Mouse (Mus musculus): ENCODE results near the gene Bex4. TPM values are rescaled to one million over a fixed set of nuclear protein-coding genes. Genes with fewer than 3 reads are reported as not detected.
"Not testable (repeated sequence)": the region's sequence is repeated elsewhere in the genome, so short reads cannot be mapped to it uniquely, and the experiment has no call there.

The Bex4 gene
- polyA plus RNA-seq, 1 experiment: 27.8 TPM

GRCm38 (mm10) chrX:136115419-136115961, 23.3 kb upstream of the Bex4 start:
- Histone ChIP-seq H3K4me1 (ENCODE audit: control insufficient read depth, insufficient read depth, low read length) (no peaks in the 10 kb centered on the region), H3K27me3 (ENCODE audit: control insufficient read depth, insufficient read depth, low read length) (no peaks in the 10 kb centered on the region), H3K27ac (ENCODE audit: insufficient read depth, low read length) (peak overlapping the region; percentile 25; the same call in 1 of the 2 replicates), H3K4me3 (replicated peaks; ENCODE audit: insufficient read depth, low read depth, low read length) (peak overlapping the region; percentile 60)
- WGBS: 14% methylated on average over 23 of the region's 23 CpGs
- DNase-seq: peak; percentile 51 to 72
- TF ChIP-seq POLR2A (IDR thresholded peaks at IDR 0.05; ENCODE audit: borderline replicate concordance, insufficient read depth, low read length): peak; percentile 45; the same call in 1 of the 2 replicates
- no peak for TF ChIP-seq CTCF (IDR thresholded peaks at IDR 0.05; ENCODE audit: borderline replicate concordance, insufficient read depth, low read depth, low read length)

GRCm38 (mm10) chrX:136127038-136127743, 11.6 kb upstream of the Bex4 start:
- Histone ChIP-seq H3K27me3 (ENCODE audit: control insufficient read depth, insufficient read depth, low read length) (no peaks in the 10 kb centered on the region), H3K27ac (ENCODE audit: insufficient read depth, low read length) (no peak overlapping the region), H3K4me3 (replicated peaks; ENCODE audit: insufficient read depth, low read depth, low read length) (no peak overlapping the region), H3K4me1 (ENCODE audit: control insufficient read depth, insufficient read depth, low read length) (no peaks in the 10 kb centered on the region)
- TF ChIP-seq POLR2A (IDR thresholded peaks at IDR 0.05; ENCODE audit: borderline replicate concordance, insufficient read depth, low read length) (no peak), CTCF (IDR thresholded peaks at IDR 0.05; ENCODE audit: borderline replicate concordance, insufficient read depth, low read depth, low read length) (no peak)
- DNase-seq: no peak
- 71% methylated on average over 8 of the region's 8 CpGs for WGBS

DNA sequence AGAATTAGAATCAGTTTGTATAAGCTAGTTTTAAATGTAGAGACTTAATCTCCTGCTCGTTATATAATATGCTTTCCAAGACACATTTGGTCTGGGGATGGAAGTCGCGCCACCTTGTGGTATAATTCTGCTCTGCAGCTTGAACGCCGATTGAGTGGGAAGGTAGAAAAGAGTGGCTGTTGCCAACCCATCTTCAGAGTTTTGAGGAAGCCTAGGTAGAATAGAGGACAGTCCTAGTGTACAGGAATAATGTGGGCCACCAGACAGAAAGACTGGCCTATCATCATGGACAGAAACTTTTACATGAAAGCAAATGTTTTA, 11.1 kb upstream of the Bex4 start:
- 5% methylated on average over 5 of the region's 5 CpGs for WGBS
- no peaks in the 10 kb centered on the region for H3K4me1 ChIP-seq (ENCODE audit: control insufficient read depth, insufficient read depth, low read length)
- no peaks in the 10 kb centered on the region for H3K27me3 ChIP-seq (ENCODE audit: control insufficient read depth, insufficient read depth, low read length)
- TF ChIP-seq CTCF (IDR thresholded peaks at IDR 0.05; ENCODE audit: borderline replicate concordance, insufficient read depth, low read depth, low read length) (peak; percentile 52; the same call in 1 of the 2 replicates), POLR2A (IDR thresholded peaks at IDR 0.05; ENCODE audit: borderline replicate concordance, insufficient read depth, low read length) (no peak)
- DNase-seq: peak; percentile 50 to 54
- H3K4me3 ChIP-seq (replicated peaks; ENCODE audit: insufficient read depth, low read depth, low read length): no peak overlapping the region
- no peak overlapping the region for H3K27ac ChIP-seq (ENCODE audit: insufficient read depth, low read length)

DNA sequence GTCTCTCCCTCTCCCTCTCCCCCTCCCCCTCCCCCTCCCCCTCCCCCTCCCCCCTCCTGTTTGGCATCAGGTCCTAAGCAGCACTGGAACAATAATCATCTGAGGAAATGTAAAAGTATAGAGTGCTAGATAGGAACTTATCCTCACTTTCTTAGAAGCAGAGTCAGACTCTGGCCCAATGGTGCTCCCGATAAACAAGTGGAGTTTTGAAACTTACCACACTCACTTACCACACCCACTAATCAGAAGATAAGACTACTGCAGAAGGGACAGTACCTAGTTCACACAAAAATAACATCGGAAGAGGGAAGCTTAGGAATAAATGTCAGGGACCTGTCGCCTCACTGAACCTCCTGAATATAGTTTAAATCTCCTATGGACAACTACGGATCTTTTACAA, 3.2 kb upstream of the Bex4 start:
- no peak overlapping the region for H3K27ac ChIP-seq (ENCODE audit: insufficient read depth, low read length)
- no peak for DNase-seq
- TF ChIP-seq CTCF (IDR thresholded peaks at IDR 0.05; ENCODE audit: borderline replicate concordance, insufficient read depth, low read depth, low read length): no peak
- TF ChIP-seq POLR2A (IDR thresholded peaks at IDR 0.05; ENCODE audit: borderline replicate concordance, insufficient read depth, low read length): no peak
- 86% methylated on average over 4 of the region's 4 CpGs for WGBS
- H3K4me3 ChIP-seq (replicated peaks; ENCODE audit: insufficient read depth, low read depth, low read length): no peak overlapping the region
- no peaks in the 10 kb centered on the region for H3K4me1 ChIP-seq (ENCODE audit: control insufficient read depth, insufficient read depth, low read length)
- no peaks in the 10 kb centered on the region for H3K27me3 ChIP-seq (ENCODE audit: control insufficient read depth, insufficient read depth, low read length)

- not testable (repeated sequence) for H3K27me3 ChIP-seq (ENCODE audit: control insufficient read depth, insufficient read depth, low read length); H3K4me1 ChIP-seq (ENCODE audit: control insufficient read depth, insufficient read depth, low read length); H3K27ac ChIP-seq (ENCODE audit: insufficient read depth, low read length)
- DNase-seq: peak; percentile 4 to 17
- H3K4me3 ChIP-seq (replicated peaks; ENCODE audit: insufficient read depth, low read depth, low read length): peak overlapping the region; percentile 55
- 11% methylated on average over 5 of the region's 5 CpGs for WGBS
Measured at GRCm38 (mm10) chrX:136139640-136140004, 826 bp downstream of the Bex4 start.

DNA sequence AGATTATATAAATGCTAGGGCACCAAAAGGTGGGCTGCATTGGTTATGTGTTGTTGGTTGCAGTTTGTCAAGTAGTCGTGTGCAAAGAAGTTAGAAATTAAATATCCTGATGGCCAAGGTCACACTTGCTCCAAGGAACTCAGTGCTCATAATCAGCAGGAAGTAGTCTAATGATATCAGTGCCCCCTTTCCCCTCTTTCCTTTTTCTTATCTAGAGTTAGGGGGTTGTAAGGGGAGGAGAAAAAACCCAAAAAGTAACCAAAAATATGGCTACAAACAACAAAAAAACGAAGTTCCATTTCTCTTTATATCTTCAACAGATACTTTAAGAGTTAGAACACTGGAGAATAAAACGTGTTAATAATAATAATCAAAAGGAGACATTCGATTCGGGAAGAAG, 2.6 kb downstream of the Bex4 start:
- Histone ChIP-seq H3K27ac (ENCODE audit: insufficient read depth, low read length) (no peak overlapping the region), H3K4me1 (ENCODE audit: control insufficient read depth, insufficient read depth, low read length) (no peaks in the 10 kb centered on the region), H3K27me3 (ENCODE audit: control insufficient read depth, insufficient read depth, low read length) (no peaks in the 10 kb centered on the region), H3K4me3 (replicated peaks; ENCODE audit: insufficient read depth, low read depth, low read length) (no peak overlapping the region)
- WGBS: 91% methylated on average over 5 of the region's 5 CpGs
- DNase-seq: no peak
- TF ChIP-seq POLR2A (IDR thresholded peaks at IDR 0.05; ENCODE audit: borderline replicate concordance, insufficient read depth, low read length) (no peak), CTCF (IDR thresholded peaks at IDR 0.05; ENCODE audit: borderline replicate concordance, insufficient read depth, low read depth, low read length) (no peak)

DNA sequence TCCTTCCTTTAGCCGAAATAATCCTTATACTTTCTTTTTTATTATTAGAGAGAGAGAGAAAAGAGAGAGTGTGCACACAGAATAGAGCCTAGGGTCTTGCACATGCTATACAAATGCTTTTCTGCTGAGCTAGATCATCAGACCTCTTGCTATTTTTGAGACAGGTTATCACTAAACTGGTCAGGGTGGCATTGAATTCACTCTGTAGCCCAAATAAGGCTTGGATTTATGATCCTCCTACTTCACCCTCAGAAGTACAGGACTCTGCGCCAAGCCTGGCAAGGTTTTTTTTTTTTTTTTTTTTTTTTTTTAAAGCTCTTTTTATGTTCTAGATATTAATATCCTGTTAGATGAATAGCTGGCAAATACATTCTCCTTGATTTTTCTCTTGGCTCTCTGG, 4.9 kb downstream of the Bex4 start:
- 84% methylated on average over 2 of the region's 2 CpGs for WGBS

GRCm38 (mm10) chrX:136144195-136144594, 5.4 kb downstream of the Bex4 start:
- H3K4me1 ChIP-seq (ENCODE audit: control insufficient read depth, insufficient read depth, low read length): no peaks in the 10 kb centered on the region

More for the DNA sequence above, 4.9 kb downstream of the Bex4 start:
- Histone ChIP-seq H3K4me1 (ENCODE audit: control insufficient read depth, insufficient read depth, low read length) (no peaks in the 10 kb centered on the region), H3K27me3 (ENCODE audit: control insufficient read depth, insufficient read depth, low read length) (no peaks in the 10 kb centered on the region), H3K4me3 (replicated peaks; ENCODE audit: insufficient read depth, low read depth, low read length) (no peak overlapping the region), H3K27ac (ENCODE audit: insufficient read depth, low read length) (no peak overlapping the region)
- DNase-seq: no peak
- TF ChIP-seq CTCF (IDR thresholded peaks at IDR 0.05; ENCODE audit: borderline replicate concordance, insufficient read depth, low read depth, low read length): no peak
- no peak for TF ChIP-seq POLR2A (IDR thresholded peaks at IDR 0.05; ENCODE audit: borderline replicate concordance, insufficient read depth, low read length)

More at GRCm38 (mm10) chrX:136144195-136144594, 5.4 kb downstream of the Bex4 start:
- WGBS: 86% methylated on average over 7 of the region's 7 CpGs
- Histone ChIP-seq H3K27me3 (ENCODE audit: control insufficient read depth, insufficient read depth, low read length) (no peaks in the 10 kb centered on the region), H3K27ac (ENCODE audit: insufficient read depth, low read length) (no peak overlapping the region), H3K4me3 (replicated peaks; ENCODE audit: insufficient read depth, low read depth, low read length) (no peak overlapping the region)
- DNase-seq: no peak
- TF ChIP-seq POLR2A (IDR thresholded peaks at IDR 0.05; ENCODE audit: borderline replicate concordance, insufficient read depth, low read length) (no peak), CTCF (IDR thresholded peaks at IDR 0.05; ENCODE audit: borderline replicate concordance, insufficient read depth, low read depth, low read length) (no peak)
